Mouse (Mus musculus) liver, embryonic 14.5 days (tissue): ENCODE measurements around the gene Pigu. TPM values are rescaled to one million over a fixed set of nuclear protein-coding genes. Genes with fewer than 3 reads are reported as not detected.

Experiments used
- ATAC-seq: fragments of 200-750 bp; cut with Nextera tagmentation; 2 replicates; pipeline ENCODE4 v1.8.0; 2017; ENCODE audit warnings: moderate number of reproducible peaks, mild to moderate bottlenecking, moderate library complexity; ENCODE audit not compliant: insufficient read depth
- DNase-seq, 3 experiments: peaks; one replicate each; pipeline ENCODE4 v3.0.0-alpha.2; 2012 to 2013; ENCODE audit warnings: low read depth in 3 of 3, low spot score in 3 of 3
- H3K27ac ChIP-seq: fragments of 300-500 bp; sonication (generic); 2 replicates; pipeline ENCODE4 v1.5.1; 2014; ENCODE audit warnings: moderate library complexity, mild to moderate bottlenecking, control low read depth, inconsistent platforms
- H3K27me3 ChIP-seq: fragments of 300-500 bp; sonication (generic); 2 replicates; pipeline ENCODE4 v1.6.1; 2014; ENCODE audit warnings: mild to moderate bottlenecking, low read length, moderate library complexity; ENCODE audit not compliant: control insufficient read depth, insufficient read depth
- H3K36me3 ChIP-seq: fragments of 300-500 bp; sonication (generic); replicated peaks from 2 replicates; pipeline ENCODE4 v1.6.1; 2014; ENCODE audit warnings: low read depth; ENCODE audit not compliant: control insufficient read depth, insufficient read depth
- H3K4me1 ChIP-seq, 2 experiments: fragments of 200-500 bp in 1 of 2; fragments of 300-500 bp in 1 of 2; sonication (generic) in 1 of 2; replicated peaks; 2 replicates each; pipeline ENCODE4 v1.6.1; 2012 to 2014; ENCODE audit warnings: antibody characterized with exemption in 1 of 2, inconsistent platforms in 1 of 2, low read length in 1 of 2; ENCODE audit not compliant: control insufficient read depth in 2 of 2, insufficient read depth in 2 of 2
- H3K4me2 ChIP-seq: fragments of 300-500 bp; sonication (generic); 2 replicates; pipeline ENCODE4 v1.6.1; 2014; ENCODE audit warnings: low read depth, mild to moderate bottlenecking, control low read depth, moderate library complexity
- H3K4me3 ChIP-seq, 2 experiments: fragments of 200-500 bp in 1 of 2; fragments of 300-500 bp in 1 of 2; sonication (generic) in 1 of 2; 2 replicates each; pipeline ENCODE4 v1.5.1; 2012 to 2014; ENCODE audit warnings: low read depth in 2 of 2, low read length in 2 of 2, mild to moderate bottlenecking in 2 of 2, control low read depth in 1 of 2, inconsistent platforms in 1 of 2, moderate library complexity in 1 of 2; ENCODE audit not compliant: insufficient read depth in 1 of 2
- H3K9ac ChIP-seq: fragments of 300-500 bp; sonication (generic); replicated peaks from 2 replicates; pipeline ENCODE4 v1.6.1; 2014; ENCODE audit warnings: mild to moderate bottlenecking, control low read depth, moderate library complexity
- H3K9me3 ChIP-seq: fragments of 300-500 bp; sonication (generic); 2 replicates; pipeline ENCODE4 v1.6.1; 2016; ENCODE audit warnings: low read length, mixed read lengths; ENCODE audit not compliant: control insufficient read depth
- CTCF ChIP-seq: IDR thresholded peaks from 2 replicates; pipeline ENCODE4 v1.5.1; 2016; ENCODE audit warnings: antibody characterized with exemption, low read depth, control low read depth
- EP300 ChIP-seq: IDR thresholded peaks from 2 replicates; pipeline ENCODE4 v1.6.1; 2016; ENCODE audit warnings: antibody characterized with exemption, low read depth
- WGBS: fragments of 180-500 bp; shearing (Covaris S2); extraction: QIAGEN DNeasy Blood & Tissue Kit; methylation state at CpG from one replicate; pipeline ENCODE4 v1.1.7; 2014; ENCODE audit not compliant: insufficient replicate concordance; 5-methylcytosine and 5-hydroxymethylcytosine counted together
- polyA plus RNA-seq, 2 experiments: library from polyadenylated mRNA; depleted of rRNA in 1 of 2; stranded (reverse) in 1 of 2; unstranded in 1 of 2; fragments of >200 nt; fragmentation: Nextera tagmentation in 1 of 2; extraction: Ambion mirVana in 1 of 2; gene quantifications; 2 replicates each; pipeline versions ENCODE4 v1.2.1 to v1.2.3; 2012 to 2014

The Pigu gene
- polyA plus RNA-seq, 2 experiments = 16.7 to 24.4 TPM

GRCm38 (mm10) chr2:155279163-155279562, 78.1 kb downstream of the Pigu start:
- ATAC-seq (no peak), DNase-seq (no peak)
- WGBS = 76% methylated on average over 4 of the region's 4 CpGs
- no peaks in the 10 kb centered on the region for H3K36me3 ChIP-seq
- no peak overlapping the region for H3K9ac ChIP-seq
- H3K27me3 ChIP-seq = no peaks in the 10 kb centered on the region
- no peak overlapping the region for H3K4me2 ChIP-seq
- H3K4me3 ChIP-seq = no peak overlapping the region
- no peak for TF ChIP-seq CTCF
- no peaks in the 10 kb centered on the region for H3K9me3 ChIP-seq
- peaks cover 3% of the 10 kb centered on the region in 2 experiments; a peak in 2 of 4 replicates for H3K4me1 ChIP-seq
- no peak overlapping the region for H3K27ac ChIP-seq

- Histone ChIP-seq H3K9me3 (no peaks in the 10 kb centered on the region), H3K4me3 (no peak overlapping the region), H3K9ac (no peak overlapping the region), H3K36me3 (no peaks in the 10 kb centered on the region), H3K4me2 (no peak overlapping the region), H3K4me1 (peaks cover 3% of the 10 kb centered on the region in 2 experiments; a peak in 2 of 4 replicates), H3K27me3 (no peaks in the 10 kb centered on the region), H3K27ac (no peak overlapping the region)
- TF ChIP-seq CTCF (no peak), EP300 (no peak)
- no peak for ATAC-seq
- no peak for DNase-seq
- 82% methylated on average over 7 of the region's 7 CpGs for WGBS
These were observed 78.9 kb downstream of the Pigu start for GRCm38 (mm10) chr2:155278361-155278760.

GRCm38 (mm10) chr2:155277721-155278120, 79.5 kb downstream of the Pigu start:
- Histone ChIP-seq H3K27me3 (no peaks in the 10 kb centered on the region), H3K9ac (no peak overlapping the region)
- no peak for ATAC-seq

GRCm38 (mm10) chr2:155276621-155277175, 80.5 kb downstream of the Pigu start:
- Histone ChIP-seq H3K36me3 (no peaks in the 10 kb centered on the region), H3K9ac (peak overlapping the region; percentile 81), H3K27me3 (no peaks in the 10 kb centered on the region), H3K4me2 (peak overlapping the region; percentile 97), H3K4me1 (peaks cover 3% of the 10 kb centered on the region in 2 experiments; a peak in 2 of 4 replicates), H3K9me3 (no peaks in the 10 kb centered on the region), H3K27ac (no peak overlapping the region; the same call in 1 of the 2 replicates), H3K4me3 (peak overlapping the region; percentile 72 to 97)
- ATAC-seq (peak; percentile 90), DNase-seq (peak; percentile 45 to 56 (median 52))
- 1% methylated on average over 42 of the region's 49 CpGs for WGBS
- TF ChIP-seq CTCF (no peak), EP300 (no peak)

More at GRCm38 (mm10) chr2:155277721-155278120, 79.5 kb downstream of the Pigu start:
- 84% methylated on average over 2 of the region's 2 CpGs for WGBS
- no peak overlapping the region for H3K27ac ChIP-seq
- no peak for DNase-seq
- no peaks in the 10 kb centered on the region for H3K36me3 ChIP-seq
- no peak for TF ChIP-seq CTCF
- no peak for TF ChIP-seq EP300
- H3K4me1 ChIP-seq = peaks cover 3% of the 10 kb centered on the region in 2 experiments; a peak in 2 of 4 replicates
- no peak overlapping the region for H3K4me3 ChIP-seq
- H3K4me2 ChIP-seq = no peak overlapping the region
- H3K9me3 ChIP-seq = no peaks in the 10 kb centered on the region

GRCm38 (mm10) chr2:155276195-155276594, 81.0 kb downstream of the Pigu start, which contains the start of gene Map1lc3a:
Map1lc3a (plus strand) TSS chr2:155276297.
- peak within 1 kb of the TSS; percentile 97 for H3K4me2 ChIP-seq
- ATAC-seq (peak; percentile 89), DNase-seq (peak; percentile 86 to 89 (median 89))
- H3K27ac ChIP-seq = no peak within 1 kb of the TSS; the same call in 1 of the 2 replicates
- H3K36me3 ChIP-seq = no peaks in the 10 kb centered on the region
- no peaks in the 10 kb centered on the region for H3K27me3 ChIP-seq
- H3K9ac ChIP-seq = peak within 1 kb of the TSS; percentile 81
- no peaks in the 10 kb centered on the region for H3K9me3 ChIP-seq
- TF ChIP-seq CTCF = no peak
- no peak for TF ChIP-seq EP300
- H3K4me1 ChIP-seq = peaks cover 3% of the 10 kb centered on the region in 2 experiments; a peak in 2 of 4 replicates
- 1% methylated on average over 47 of the region's 47 CpGs for WGBS
- peak within 1 kb of the TSS; percentile 72 to 97 for H3K4me3 ChIP-seq
